9 mouse cellular contexts compared by ENCODE assay signal in the genomic region with DNA sequence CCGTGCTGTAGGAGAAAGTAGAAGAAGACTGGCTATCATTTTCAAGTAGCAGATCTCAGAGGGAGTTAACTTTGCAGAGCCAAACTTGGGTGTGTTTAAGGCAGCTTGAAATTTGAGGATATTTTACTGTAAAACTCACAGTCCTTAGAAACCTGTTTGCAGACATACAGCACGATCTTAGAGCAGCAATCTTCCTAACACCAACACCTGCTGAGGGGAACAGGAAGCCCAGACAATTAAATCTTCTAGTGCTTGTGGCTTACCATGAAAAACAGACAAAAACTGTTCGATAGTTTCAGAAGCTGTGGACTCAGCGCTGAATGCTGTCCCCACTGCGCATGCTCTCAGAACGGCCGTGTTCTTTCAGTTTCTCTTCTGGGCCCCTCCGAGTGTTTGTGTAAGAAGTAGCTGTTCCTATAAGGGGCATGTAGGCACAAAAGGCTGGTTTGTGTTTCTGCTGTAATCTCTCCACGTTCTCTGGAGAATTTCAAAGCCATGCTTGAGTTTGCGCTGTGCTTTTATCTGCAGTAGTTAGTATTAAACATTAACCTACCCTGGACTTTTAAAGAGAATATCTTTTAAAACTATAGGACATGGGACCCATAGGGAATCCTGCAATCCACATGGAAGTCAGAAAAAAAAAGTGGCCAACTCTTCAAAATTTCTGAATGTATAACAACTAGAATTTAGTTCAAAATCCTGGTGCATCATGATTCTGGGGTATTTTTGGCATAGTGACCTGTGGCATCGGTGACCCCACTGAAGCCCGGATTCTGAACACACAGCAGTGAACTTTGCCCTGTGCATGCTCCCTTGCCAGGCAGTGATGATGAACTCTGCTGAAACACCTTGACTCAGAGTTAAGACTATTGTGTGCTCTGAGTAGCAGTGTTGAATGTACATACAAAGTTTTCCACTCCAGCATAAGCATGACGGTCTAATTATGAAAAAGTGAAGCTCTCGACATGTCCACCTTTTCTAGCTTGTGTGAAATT.
DNase-seq lines count a peak whose midpoint lies in the region; ATAC-seq lines count a peak whose summit lies in the region.
"Had no signal": no experiment of that assay in that cellular context is flagged by ENCODE, and none has a peak within 500 bp of the region (broad histone marks: within the 10 kb centered on the region; RNA-seq: fewer than 3 reads in every experiment).

No protein-coding gene starts in this region.

- no peaks in the 10 kb centered on the region for H3K4me1 ChIP-seq in liver, embryonic 12.5 days
- no peaks in the 10 kb centered on the region for H3K4me1 ChIP-seq in forebrain, embryonic 15.5 days
- H3K4me1 ChIP-seq in forebrain, embryonic 11.5 days (replicated peaks; ENCODE audit: control insufficient read depth, insufficient read depth, low read length): no peaks in the 10 kb centered on the region
- H3K4me1 ChIP-seq: neural tube, embryonic 12.5 days had no signal

- H3K27ac ChIP-seq in liver, embryonic 12.5 days: peak overlapping the region; percentile 65
- H3K27ac ChIP-seq in forebrain, embryonic 15.5 days (replicated peaks): no peak overlapping the region
- H3K27ac ChIP-seq in forebrain, embryonic 11.5 days (ENCODE audit: low read depth, low read length): no peak overlapping the region
- H3K27ac ChIP-seq: neural tube, embryonic 12.5 days had no signal

- ATAC-seq in liver, embryonic 12.5 days: no peak
- ATAC-seq in forebrain, embryonic 15.5 days (replicated peaks): no peak
- ATAC-seq in forebrain, embryonic 11.5 days (replicated peaks; ENCODE audit: low FRiP score): no peak

- WGBS in liver, embryonic 12.5 days (ENCODE audit: insufficient replicate concordance): 61% methylated on average over 14 of the region's 14 CpGs
- WGBS in forebrain, embryonic 15.5 days: 73% methylated on average over 14 of the region's 14 CpGs
- WGBS in forebrain, embryonic 11.5 days: 78% methylated on average over 14 of the region's 14 CpGs

- H3K36me3 ChIP-seq in liver, embryonic 12.5 days: no peaks in the 10 kb centered on the region
- no peaks in the 10 kb centered on the region for H3K36me3 ChIP-seq in forebrain, embryonic 15.5 days
- no peaks in the 10 kb centered on the region for H3K36me3 ChIP-seq in forebrain, embryonic 11.5 days (ENCODE audit: control insufficient read depth, insufficient read depth, low read length)
- H3K36me3 ChIP-seq: neural tube, embryonic 12.5 days had no signal

- intact Hi-C loops in heart, postnatal 36 days (cut with DNase I): no loop called here

- H3K4me2 ChIP-seq in liver, embryonic 12.5 days: peak overlapping the region; percentile 29
- no peak overlapping the region for H3K4me2 ChIP-seq in forebrain, embryonic 15.5 days (replicated peaks)
- no peak overlapping the region for H3K4me2 ChIP-seq in forebrain, embryonic 11.5 days (ENCODE audit: low read depth, low read length, severe bottlenecking)
- H3K4me2 ChIP-seq: neural tube, embryonic 12.5 days had no signal

- H3K9ac ChIP-seq in liver, embryonic 12.5 days: no peak overlapping the region
- H3K9ac ChIP-seq in forebrain, embryonic 15.5 days (replicated peaks): no peak overlapping the region
- H3K9ac ChIP-seq in forebrain, embryonic 11.5 days (ENCODE audit: low read length): no peak overlapping the region
- H3K9ac ChIP-seq: neural tube, embryonic 12.5 days had no signal

- H3K4me3 ChIP-seq in liver, embryonic 12.5 days: no peak overlapping the region
- H3K4me3 ChIP-seq in forebrain, embryonic 15.5 days: no peak overlapping the region
- no peak overlapping the region for H3K4me3 ChIP-seq in forebrain, embryonic 11.5 days (ENCODE audit: low read depth, low read length)
- H3K4me3 ChIP-seq: neural tube, embryonic 12.5 days had no signal

- no peaks in the 10 kb centered on the region for H3K9me3 ChIP-seq in liver, embryonic 12.5 days (replicated peaks)
- no peaks in the 10 kb centered on the region for H3K9me3 ChIP-seq in forebrain, embryonic 15.5 days
- H3K9me3 ChIP-seq in forebrain, embryonic 11.5 days (ENCODE audit: control insufficient read depth, low read length): no peaks in the 10 kb centered on the region
- H3K9me3 ChIP-seq: neural tube, embryonic 12.5 days had no signal

- H3K27me3 ChIP-seq in liver, embryonic 12.5 days (replicated peaks): no peaks in the 10 kb centered on the region
- H3K27me3 ChIP-seq in forebrain, embryonic 15.5 days: no peaks in the 10 kb centered on the region
- no peaks in the 10 kb centered on the region for H3K27me3 ChIP-seq in forebrain, embryonic 11.5 days (ENCODE audit: control insufficient read depth, insufficient read depth, low read length)
- H3K27me3 ChIP-seq: neural tube, embryonic 12.5 days had no signal

- DNase-seq in urinary bladder, adult 18-20 months (ENCODE audit: low spot score in 2 of 2): peak; percentile 9 to 11
- no peak for DNase-seq in urinary bladder, postnatal 10 days (ENCODE audit: low spot score)
- DNase-seq in heart, postnatal 36 days: peak; percentile 2 to 28
- DNase-seq in spleen, adult 12 weeks (ENCODE audit: low spot score): peak; percentile 38
- DNase-seq in adipocyte (ENCODE audit: low spot score): no peak
- DNase-seq in forebrain, embryonic 11.5 days (ENCODE audit: low spot score): no peak

Comparison
In these comparisons a context has a peak if more than half of its experiments do, and no peak if none do; other contexts are left out.
1. DNase-seq: peak in urinary bladder, adult 18-20 months (2 of 2), heart, postnatal 36 days (2 of 2) and spleen, adult 12 weeks (single experiment); none in urinary bladder, postnatal 10 days (single experiment), adipocyte (single experiment) and forebrain, embryonic 11.5 days (single experiment).